Mouse (Mus musculus): Measurements from ENCODE around the gene Robo2. TPM values are rescaled to one million over a fixed set of nuclear protein-coding genes. Genes with fewer than 3 reads are reported as not detected.
"Not testable (repeated sequence)": the region's sequence is repeated elsewhere in the genome, so short reads cannot be mapped to it uniquely, and the experiment has no call there.

Gene Robo2
- polyA plus RNA-seq, 1 experiment: 4.2 TPM

DNA sequence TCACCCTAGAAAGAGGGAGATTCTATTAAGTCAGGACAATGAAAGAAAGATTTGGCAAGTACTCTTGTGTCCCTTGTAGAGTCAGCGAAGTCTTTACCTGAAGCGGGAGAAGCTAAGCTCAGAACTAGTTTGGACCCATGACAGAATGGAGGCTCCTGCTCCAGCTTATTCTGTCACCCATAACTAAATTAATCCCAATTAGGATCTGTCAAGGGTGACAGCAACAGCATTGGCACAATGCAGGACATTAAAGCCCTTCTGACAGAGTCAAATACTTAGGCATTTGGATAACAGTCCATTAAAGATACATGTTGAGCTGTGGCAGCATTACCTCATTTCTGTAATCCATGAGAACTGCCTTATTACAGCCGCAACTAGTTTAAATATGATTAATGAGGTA, 298.5 kb downstream of the Robo2 start:
- Histone ChIP-seq H3K4me3 (ENCODE audit: insufficient read depth, poor library complexity, severe bottlenecking) (no peak overlapping the region), H3ac (ENCODE audit: control insufficient read depth, insufficient read length, low read depth) (no peak overlapping the region), H3K79me3 (ENCODE audit: low read depth) (no peaks in the 10 kb centered on the region), H3K36me3 (ENCODE audit: control insufficient read depth, insufficient read depth) (no peaks in the 10 kb centered on the region), H3K27me3 (ENCODE audit: control insufficient read depth, insufficient read depth, insufficient read length) (no peaks in the 10 kb centered on the region), H3K79me2 (ENCODE audit: control insufficient read depth, insufficient read depth) (no peaks in the 10 kb centered on the region)
- no peak for TF ChIP-seq FOSL1 (IDR thresholded peaks at IDR 0.05; ENCODE audit: insufficient read depth, low read length, poor library complexity, severe bottlenecking)
- no peak for TF ChIP-seq CEBPB (IDR thresholded peaks at IDR 0.05; ENCODE audit: low read depth)
- TF ChIP-seq USF1 (IDR thresholded peaks at IDR 0.05; ENCODE audit: low read depth): no peak
- no peak for TF ChIP-seq MAX (IDR thresholded peaks at IDR 0.05)
- TF ChIP-seq MYOG (IDR thresholded peaks at IDR 0.05; ENCODE audit: control insufficient read depth, extremely low read depth, insufficient read length): no peak
- no peak for TF ChIP-seq MYOD1 (IDR thresholded peaks at IDR 0.05; ENCODE audit: control insufficient read depth, insufficient read length, low read depth)
- no peak for TF ChIP-seq CTCF (IDR thresholded peaks at IDR 0.05; ENCODE audit: control insufficient read depth, insufficient read depth, insufficient read length)

DNA sequence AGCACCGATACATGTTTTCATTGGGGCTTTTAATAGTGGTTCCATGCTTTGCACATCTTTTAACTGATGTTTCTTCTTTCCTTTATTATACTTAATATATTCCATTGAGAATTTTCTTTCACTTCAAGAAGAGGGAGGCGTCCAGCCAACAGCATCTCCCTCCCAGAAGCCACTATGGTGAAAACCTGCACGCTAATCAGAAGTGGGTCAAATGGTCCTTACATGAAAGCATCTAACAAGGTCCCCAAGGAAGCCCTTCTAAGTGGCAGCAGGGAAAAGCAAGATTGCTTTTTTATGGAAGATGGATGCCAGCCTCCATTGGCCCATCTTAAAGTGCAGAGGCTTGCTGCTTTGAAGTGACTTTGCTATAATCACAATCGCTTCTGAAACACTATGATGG, 300.5 kb downstream of the Robo2 start:
- no peaks in the 10 kb centered on the region for H3K79me3 ChIP-seq (ENCODE audit: low read depth)
- H3ac ChIP-seq (ENCODE audit: control insufficient read depth, insufficient read length, low read depth): no peak overlapping the region
- H3K79me2 ChIP-seq (ENCODE audit: control insufficient read depth, insufficient read depth): no peaks in the 10 kb centered on the region
- no peaks in the 10 kb centered on the region for H3K27me3 ChIP-seq (ENCODE audit: control insufficient read depth, insufficient read depth, insufficient read length)
- TF ChIP-seq USF1 (IDR thresholded peaks at IDR 0.05; ENCODE audit: low read depth): no peak
- no peak for TF ChIP-seq MYOG (IDR thresholded peaks at IDR 0.05; ENCODE audit: control insufficient read depth, extremely low read depth, insufficient read length)
- TF ChIP-seq FOSL1 (IDR thresholded peaks at IDR 0.05; ENCODE audit: insufficient read depth, low read length, poor library complexity, severe bottlenecking): no peak
- no peak for TF ChIP-seq CTCF (IDR thresholded peaks at IDR 0.05; ENCODE audit: control insufficient read depth, insufficient read depth, insufficient read length)
- TF ChIP-seq MYOD1 (IDR thresholded peaks at IDR 0.05; ENCODE audit: control insufficient read depth, insufficient read length, low read depth): no peak
- no peak for TF ChIP-seq CEBPB (IDR thresholded peaks at IDR 0.05; ENCODE audit: low read depth)
- no peak for TF ChIP-seq MAX (IDR thresholded peaks at IDR 0.05)
- no peak overlapping the region for H3K4me3 ChIP-seq (ENCODE audit: insufficient read depth, poor library complexity, severe bottlenecking)
- H3K36me3 ChIP-seq (ENCODE audit: control insufficient read depth, insufficient read depth): no peaks in the 10 kb centered on the region

DNA sequence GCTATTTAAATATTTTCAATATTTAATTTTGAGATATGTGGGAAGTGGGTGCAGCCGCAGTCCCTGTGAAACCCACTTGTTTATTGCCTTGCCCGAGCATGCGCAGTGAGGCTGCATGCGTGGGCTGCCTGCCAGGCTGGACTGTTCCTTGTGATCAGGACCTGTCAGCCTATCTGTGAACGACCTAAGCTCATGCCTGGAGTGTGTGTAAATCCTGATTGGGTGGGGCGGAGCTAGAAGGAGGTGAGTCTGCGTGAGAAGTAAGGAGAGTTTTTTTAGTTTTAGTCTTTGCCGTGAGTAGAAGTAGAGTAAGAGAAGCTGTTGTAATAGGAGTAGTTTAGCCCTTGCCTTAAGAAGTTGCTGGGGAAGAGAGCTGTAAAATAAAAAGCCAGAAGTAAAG, 307.2 kb downstream of the Robo2 start:
- H3K36me3 ChIP-seq (ENCODE audit: control insufficient read depth, insufficient read depth); H3K79me3 ChIP-seq (ENCODE audit: low read depth); H3K27me3 ChIP-seq (ENCODE audit: control insufficient read depth, insufficient read depth, insufficient read length); H3K79me2 ChIP-seq (ENCODE audit: control insufficient read depth, insufficient read depth); H3ac ChIP-seq (ENCODE audit: control insufficient read depth, insufficient read length, low read depth); H3K4me3 ChIP-seq (ENCODE audit: insufficient read depth, poor library complexity, severe bottlenecking): not testable (repeated sequence)

DNA sequence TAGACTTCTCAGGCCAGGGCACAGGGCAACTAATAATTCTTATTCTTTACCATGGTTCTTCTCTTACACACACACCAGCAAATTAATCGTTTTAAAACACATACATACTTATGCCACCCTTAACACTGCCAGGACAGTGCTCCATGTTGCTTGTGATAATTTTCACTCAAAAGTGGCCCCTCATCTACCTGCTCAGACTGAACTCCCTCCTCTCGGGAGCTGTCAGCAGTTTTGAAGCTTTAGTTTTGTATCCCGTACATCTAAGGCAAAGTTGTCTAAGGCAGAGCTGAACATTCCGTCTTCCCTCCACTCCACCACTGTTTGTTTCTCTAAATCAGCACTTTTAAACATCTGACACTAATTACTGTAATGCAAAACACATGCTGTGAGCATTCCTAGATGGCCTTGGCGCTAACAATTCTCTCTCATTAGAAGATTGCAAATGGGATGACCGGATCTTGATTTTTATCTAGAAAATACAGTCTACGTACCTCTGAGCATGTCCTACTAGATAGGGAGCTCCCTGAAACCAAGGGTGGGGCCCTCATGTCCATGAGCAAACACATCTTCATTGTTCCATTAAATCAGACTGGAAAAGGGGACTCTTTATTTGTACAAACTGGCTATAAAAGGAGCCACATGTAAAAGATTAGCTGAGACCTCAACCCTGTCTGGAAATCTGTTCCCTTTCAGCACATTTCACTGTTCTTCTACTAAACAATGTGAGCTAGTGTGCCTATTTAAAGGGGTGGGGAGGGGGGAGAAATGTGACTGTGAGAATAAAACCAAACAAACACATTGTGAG, 318.4 kb downstream of the Robo2 start:
- Histone ChIP-seq H3K4me3 (ENCODE audit: insufficient read depth, poor library complexity, severe bottlenecking) (no peak overlapping the region), H3K79me2 (ENCODE audit: control insufficient read depth, insufficient read depth) (no peaks in the 10 kb centered on the region), H3K36me3 (ENCODE audit: control insufficient read depth, insufficient read depth) (no peaks in the 10 kb centered on the region), H3K27me3 (ENCODE audit: control insufficient read depth, insufficient read depth, insufficient read length) (no peaks in the 10 kb centered on the region), H3ac (ENCODE audit: control insufficient read depth, insufficient read length, low read depth) (no peak overlapping the region), H3K79me3 (ENCODE audit: low read depth) (no peaks in the 10 kb centered on the region)
- TF ChIP-seq USF1 (IDR thresholded peaks at IDR 0.05; ENCODE audit: low read depth) (no peak), MYOD1 (IDR thresholded peaks at IDR 0.05; ENCODE audit: control insufficient read depth, insufficient read length, low read depth) (no peak), MAX (IDR thresholded peaks at IDR 0.05) (no peak), FOSL1 (IDR thresholded peaks at IDR 0.05; ENCODE audit: insufficient read depth, low read length, poor library complexity, severe bottlenecking) (no peak), CEBPB (IDR thresholded peaks at IDR 0.05; ENCODE audit: low read depth) (no peak), CTCF (IDR thresholded peaks at IDR 0.05; ENCODE audit: control insufficient read depth, insufficient read depth, insufficient read length) (no peak), MYOG (IDR thresholded peaks at IDR 0.05; ENCODE audit: control insufficient read depth, extremely low read depth, insufficient read length) (no peak)

DNA sequence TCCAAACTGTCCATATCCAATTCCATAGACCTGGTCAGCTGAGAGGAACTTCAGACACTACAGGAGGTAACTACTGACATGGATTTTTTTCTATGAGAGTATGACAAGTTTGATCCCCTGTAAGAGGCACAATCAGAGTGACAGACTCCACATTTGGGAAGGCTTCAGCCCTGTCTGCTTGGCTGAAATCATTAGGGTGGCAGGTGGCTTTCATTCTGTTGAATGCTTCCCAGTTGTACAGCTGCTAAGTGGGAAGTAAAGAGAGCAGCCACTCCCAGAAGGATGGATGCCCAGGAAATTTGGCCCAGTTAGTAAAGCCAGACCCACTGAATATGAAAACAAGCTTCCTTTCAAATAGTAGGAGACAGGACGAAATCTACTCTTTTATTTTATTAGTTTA, 321.7 kb downstream of the Robo2 start:
- Histone ChIP-seq H3K79me3 (ENCODE audit: low read depth) (no peaks in the 10 kb centered on the region), H3ac (ENCODE audit: control insufficient read depth, insufficient read length, low read depth) (no peak overlapping the region), H3K79me2 (ENCODE audit: control insufficient read depth, insufficient read depth) (no peaks in the 10 kb centered on the region), H3K4me3 (ENCODE audit: insufficient read depth, poor library complexity, severe bottlenecking) (no peak overlapping the region), H3K36me3 (ENCODE audit: control insufficient read depth, insufficient read depth) (no peaks in the 10 kb centered on the region), H3K27me3 (ENCODE audit: control insufficient read depth, insufficient read depth, insufficient read length) (no peaks in the 10 kb centered on the region)
- TF ChIP-seq MAX (IDR thresholded peaks at IDR 0.05) (no peak), MYOD1 (IDR thresholded peaks at IDR 0.05; ENCODE audit: control insufficient read depth, insufficient read length, low read depth) (no peak), USF1 (IDR thresholded peaks at IDR 0.05; ENCODE audit: low read depth) (no peak), CEBPB (IDR thresholded peaks at IDR 0.05; ENCODE audit: low read depth) (no peak), FOSL1 (IDR thresholded peaks at IDR 0.05; ENCODE audit: insufficient read depth, low read length, poor library complexity, severe bottlenecking) (no peak), CTCF (IDR thresholded peaks at IDR 0.05; ENCODE audit: control insufficient read depth, insufficient read depth, insufficient read length) (no peak), MYOG (IDR thresholded peaks at IDR 0.05; ENCODE audit: control insufficient read depth, extremely low read depth, insufficient read length) (no peak)

DNA sequence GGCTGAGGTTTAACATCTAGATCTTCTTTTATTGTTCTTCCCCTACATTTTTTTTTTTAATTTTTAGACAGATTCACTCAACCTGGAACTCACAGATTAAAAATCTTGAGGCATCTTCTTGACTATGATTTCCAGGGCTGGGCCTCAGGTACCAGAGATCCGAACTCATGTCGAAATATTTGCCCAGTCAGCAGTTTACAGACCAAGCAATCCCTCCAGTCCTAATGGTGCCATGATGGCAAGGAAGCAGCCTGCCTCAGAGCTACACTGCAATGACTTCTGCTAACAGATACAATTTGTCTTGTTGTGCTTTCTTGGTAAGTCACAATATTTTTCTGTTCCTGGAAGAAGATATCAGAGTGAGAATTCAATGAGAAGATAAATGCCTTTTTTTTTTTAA, 327.4 kb downstream of the Robo2 start:
- Histone ChIP-seq H3K79me2 (ENCODE audit: control insufficient read depth, insufficient read depth) (no peaks in the 10 kb centered on the region), H3ac (ENCODE audit: control insufficient read depth, insufficient read length, low read depth) (no peak overlapping the region), H3K4me3 (ENCODE audit: insufficient read depth, poor library complexity, severe bottlenecking) (no peak overlapping the region), H3K36me3 (ENCODE audit: control insufficient read depth, insufficient read depth) (no peaks in the 10 kb centered on the region), H3K27me3 (ENCODE audit: control insufficient read depth, insufficient read depth, insufficient read length) (no peaks in the 10 kb centered on the region), H3K79me3 (ENCODE audit: low read depth) (no peaks in the 10 kb centered on the region)
- TF ChIP-seq FOSL1 (IDR thresholded peaks at IDR 0.05; ENCODE audit: insufficient read depth, low read length, poor library complexity, severe bottlenecking) (no peak), MYOD1 (IDR thresholded peaks at IDR 0.05; ENCODE audit: control insufficient read depth, insufficient read length, low read depth) (no peak), MYOG (IDR thresholded peaks at IDR 0.05; ENCODE audit: control insufficient read depth, extremely low read depth, insufficient read length) (no peak), CEBPB (IDR thresholded peaks at IDR 0.05; ENCODE audit: low read depth) (no peak), CTCF (IDR thresholded peaks at IDR 0.05; ENCODE audit: control insufficient read depth, insufficient read depth, insufficient read length) (no peak), MAX (IDR thresholded peaks at IDR 0.05) (no peak), USF1 (IDR thresholded peaks at IDR 0.05; ENCODE audit: low read depth) (no peak)
